Mouse (Mus musculus) CD4-positive helper T cell, adult 2 months (primary cell): Measurements from ENCODE around the gene 1700007K13Rik.

Experiments used
- DNase-seq: peaks from one replicate; pipeline ENCODE4 v3.0.0-alpha.2; 2012; ENCODE audit warnings: low read depth, missing footprints, low spot score

1700007K13Rik gene

GRCm38 (mm10) chr2:28415387-28416024 lies 50.6 kb downstream of the 1700007K13Rik start:
- DNase-seq, result no peak

GRCm38 (mm10) chr2:28414757-28415137 lies 51.4 kb downstream of the 1700007K13Rik start:
- DNase-seq, result no peak

GRCm38 (mm10) chr2:28414116-28414756 lies 51.9 kb downstream of the 1700007K13Rik start:
- DNase-seq, result no peak

- no peak for DNase-seq
Measured at GRCm38 (mm10) chr2:28412936-28413335, 53.2 kb downstream of the 1700007K13Rik start.
